Mouse (Mus musculus): ENCODE data around the gene Xaf1.

The Xaf1 gene

DNA sequence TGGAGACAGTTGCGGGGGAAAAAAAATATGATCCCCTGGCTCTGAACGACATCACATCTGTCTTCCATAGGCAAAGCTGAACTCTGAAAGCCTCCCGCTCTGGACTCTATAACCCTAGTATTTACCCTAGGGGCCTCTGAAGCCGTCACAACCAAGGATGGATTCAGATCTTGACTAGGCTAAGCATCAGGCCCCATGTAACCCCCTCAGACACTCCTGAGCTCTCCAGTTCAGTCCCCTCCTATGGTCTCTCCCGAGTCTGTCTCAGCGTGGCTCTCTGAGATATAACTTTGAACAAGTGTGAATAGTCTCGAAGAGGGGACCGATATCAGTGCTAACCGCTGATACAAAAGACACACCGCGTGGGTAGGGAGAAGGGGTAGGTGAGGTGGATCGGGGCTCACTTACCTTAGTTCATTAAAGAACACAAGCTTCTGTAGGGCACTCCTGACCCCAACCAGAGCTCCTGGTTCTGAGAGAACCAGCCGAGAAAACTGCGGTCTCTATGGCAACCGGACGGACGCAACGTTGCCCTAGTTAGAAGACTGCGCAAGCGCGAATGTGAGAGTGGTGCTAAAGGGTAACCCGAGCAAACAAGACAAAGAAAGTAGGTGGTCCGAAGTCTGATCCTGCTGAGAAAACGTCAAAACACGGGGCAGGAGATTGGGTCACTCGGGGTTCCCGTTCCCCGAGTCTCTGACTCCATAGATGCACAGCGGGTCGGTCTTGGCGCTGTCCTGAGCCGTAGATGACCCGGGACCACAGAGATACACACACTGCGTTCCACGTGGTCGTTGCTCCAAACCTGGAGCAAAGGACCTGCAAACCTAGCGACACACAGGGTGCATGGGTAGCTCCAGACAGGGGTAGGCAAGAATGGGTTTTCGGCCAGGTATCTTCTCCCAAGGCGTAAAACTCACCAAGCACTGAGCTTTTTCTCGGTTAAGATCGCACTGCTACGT, 60.2 kb downstream of the Xaf1 start:
- in situ Hi-C loops (cut with MseI, MboI): no loop called here

- in situ Hi-C loops (cut with MseI, MboI): no loop called here
Observed at GRCm38 (mm10) chr11:72362347-72362741, 60.9 kb downstream of the Xaf1 start, which contains the start of gene Tekt1. Gene Tekt1, minus strand, starts transcription at chr11:72362442.
